Mouse (Mus musculus): ENCODE data around the gene Numb.
A peak's percentile ranks its signal among the peaks of the same experiment; 100 is the strongest.

The Numb gene

DNA sequence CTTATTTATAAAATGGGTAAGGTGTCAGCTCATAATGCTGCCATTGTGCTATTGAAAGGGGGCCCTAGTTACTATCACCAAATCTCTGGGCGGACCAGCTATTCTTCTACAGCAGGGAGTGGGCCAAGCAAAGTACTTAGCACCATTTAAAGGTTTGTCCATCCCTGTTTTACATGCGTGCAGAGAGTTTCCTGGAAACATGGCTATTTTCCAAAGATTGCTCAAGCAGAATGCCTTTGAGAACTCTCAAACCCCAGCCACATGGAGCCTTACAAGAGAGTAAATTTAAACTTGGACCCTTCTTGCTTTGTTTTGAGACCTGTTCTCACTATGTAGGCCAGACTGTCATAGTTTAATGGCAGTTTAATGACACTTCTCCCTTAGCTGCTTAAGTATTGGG lies 4.3 kb upstream of the Numb start:
- Histone ChIP-seq H3K9me3 (ENCODE audit: low read length) (no peaks in the 10 kb centered on the region), H3K36me3 (ENCODE audit: insufficient read depth, low read length) (no peaks in the 10 kb centered on the region), H3K4me3 (replicated peaks; ENCODE audit: low read length) (no peak overlapping the region), H3K27me3 (ENCODE audit: insufficient read depth, low read length) (no peaks in the 10 kb centered on the region), H3K4me1 (replicated peaks; ENCODE audit: low read depth, low read length) (peaks cover 26% of the 10 kb centered on the region)
- TF ChIP-seq POU5F1 (IDR thresholded peaks at IDR 0.05; ENCODE audit: borderline replicate concordance, low read length) (no peak), NANOG (IDR thresholded peaks at IDR 0.05; ENCODE audit: borderline replicate concordance, low read length) (no peak), CTCF (conservative IDR thresholded peaks at IDR 0.05; ENCODE audit: low read length) (no peak)

DNA sequence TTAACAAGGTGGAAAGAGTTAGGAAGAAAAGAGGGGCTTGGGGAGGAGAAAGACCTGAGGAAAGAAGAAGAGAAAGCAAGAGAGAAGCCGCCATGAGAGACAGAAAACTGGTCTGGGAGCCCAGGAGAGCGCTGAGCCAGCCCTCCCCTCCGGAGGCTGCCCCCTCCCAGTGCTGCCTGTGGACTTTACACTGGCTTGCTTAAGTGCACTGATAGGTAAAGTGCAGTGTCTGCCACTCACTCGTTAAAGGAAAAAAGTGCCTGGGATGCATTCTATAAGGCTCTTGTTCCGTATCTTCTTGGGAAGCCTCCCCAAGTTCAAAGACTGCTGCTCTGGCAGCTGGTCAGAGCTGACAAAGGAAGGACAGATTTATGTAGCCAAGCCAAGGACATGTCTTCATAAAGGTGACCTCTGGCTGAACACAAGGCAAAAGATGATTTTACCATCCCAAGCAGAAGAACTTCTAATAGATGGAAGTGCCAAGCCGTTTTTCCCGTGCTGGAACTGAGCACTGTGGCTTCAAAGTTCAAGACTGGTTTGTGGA lies 3.5 kb upstream of the Numb start:
- no peaks in the 10 kb centered on the region for H3K27me3 ChIP-seq (ENCODE audit: insufficient read depth, low read length)
- H3K4me3 ChIP-seq (replicated peaks; ENCODE audit: low read length), result peak overlapping the region; percentile 27; the same call in 1 of the 2 replicates
- no peak for TF ChIP-seq CTCF (conservative IDR thresholded peaks at IDR 0.05; ENCODE audit: low read length)
- no peak for TF ChIP-seq NANOG (IDR thresholded peaks at IDR 0.05; ENCODE audit: borderline replicate concordance, low read length)
- TF ChIP-seq POU5F1 (IDR thresholded peaks at IDR 0.05; ENCODE audit: borderline replicate concordance, low read length), result no peak
- no peaks in the 10 kb centered on the region for H3K9me3 ChIP-seq (ENCODE audit: low read length)
- H3K4me1 ChIP-seq (replicated peaks; ENCODE audit: low read depth, low read length), result peaks cover 33% of the 10 kb centered on the region
- no peaks in the 10 kb centered on the region for H3K36me3 ChIP-seq (ENCODE audit: insufficient read depth, low read length)

DNA sequence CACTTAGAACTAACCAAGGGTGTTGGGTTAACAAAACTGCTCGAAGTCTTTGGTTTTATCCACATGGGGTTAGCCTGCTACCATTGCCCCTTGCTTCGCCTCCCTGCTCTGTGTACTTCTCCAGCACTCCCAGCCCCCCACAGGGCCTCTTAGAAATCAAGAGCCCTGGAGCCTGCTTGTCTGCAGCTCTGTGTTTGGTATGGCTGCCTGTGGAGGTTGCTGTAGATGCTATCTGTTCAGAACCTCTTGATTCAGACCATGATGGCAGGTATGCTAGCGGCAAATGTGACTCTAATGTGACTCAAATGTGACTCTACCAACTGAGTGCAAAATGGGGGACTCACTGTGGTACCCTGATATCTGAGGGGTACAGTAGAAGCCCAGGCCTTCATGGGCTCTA lies 2.6 kb upstream of the Numb start:
- Histone ChIP-seq H3K4me1 (replicated peaks; ENCODE audit: low read depth, low read length) (peaks cover 35% of the 10 kb centered on the region), H3K9me3 (ENCODE audit: low read length) (no peaks in the 10 kb centered on the region), H3K36me3 (ENCODE audit: insufficient read depth, low read length) (no peaks in the 10 kb centered on the region)

DNA sequence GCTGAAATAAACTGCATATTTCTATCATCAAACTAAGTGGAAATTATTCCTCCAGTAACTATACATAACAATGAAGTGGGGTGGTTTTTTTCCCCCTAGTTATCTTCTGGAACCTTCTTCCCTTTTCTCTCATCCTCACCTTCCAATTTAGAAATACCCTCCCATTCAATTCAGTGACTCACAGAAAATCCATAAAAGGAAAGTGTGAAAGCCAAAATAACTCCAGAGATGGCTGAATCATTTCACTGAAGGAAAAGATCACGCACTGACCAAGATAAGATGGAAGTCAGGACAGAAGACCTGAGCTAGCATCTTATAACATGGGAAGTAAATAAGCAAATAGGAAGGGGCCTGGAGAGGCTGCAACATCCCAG lies 1.7 kb upstream of the Numb start:
- TF ChIP-seq NANOG (IDR thresholded peaks at IDR 0.05; ENCODE audit: borderline replicate concordance, low read length) (no peak), POU5F1 (IDR thresholded peaks at IDR 0.05; ENCODE audit: borderline replicate concordance, low read length) (no peak), CTCF (conservative IDR thresholded peaks at IDR 0.05; ENCODE audit: low read length) (no peak)
- Histone ChIP-seq H3K36me3 (ENCODE audit: insufficient read depth, low read length) (no peaks in the 10 kb centered on the region), H3K9me3 (ENCODE audit: low read length) (no peaks in the 10 kb centered on the region), H3K27me3 (ENCODE audit: insufficient read depth, low read length) (no peaks in the 10 kb centered on the region), H3K4me3 (replicated peaks; ENCODE audit: low read length) (no peak overlapping the region), H3K4me1 (replicated peaks; ENCODE audit: low read depth, low read length) (peaks cover 30% of the 10 kb centered on the region)

More for the DNA sequence above, 2.6 kb upstream of the Numb start:
- TF ChIP-seq CTCF (conservative IDR thresholded peaks at IDR 0.05; ENCODE audit: low read length), result no peak
- no peak for TF ChIP-seq NANOG (IDR thresholded peaks at IDR 0.05; ENCODE audit: borderline replicate concordance, low read length)
- TF ChIP-seq POU5F1 (IDR thresholded peaks at IDR 0.05; ENCODE audit: borderline replicate concordance, low read length), result no peak
- H3K4me3 ChIP-seq (replicated peaks; ENCODE audit: low read length), result no peak overlapping the region
- H3K27me3 ChIP-seq (ENCODE audit: insufficient read depth, low read length), result no peaks in the 10 kb centered on the region

DNA sequence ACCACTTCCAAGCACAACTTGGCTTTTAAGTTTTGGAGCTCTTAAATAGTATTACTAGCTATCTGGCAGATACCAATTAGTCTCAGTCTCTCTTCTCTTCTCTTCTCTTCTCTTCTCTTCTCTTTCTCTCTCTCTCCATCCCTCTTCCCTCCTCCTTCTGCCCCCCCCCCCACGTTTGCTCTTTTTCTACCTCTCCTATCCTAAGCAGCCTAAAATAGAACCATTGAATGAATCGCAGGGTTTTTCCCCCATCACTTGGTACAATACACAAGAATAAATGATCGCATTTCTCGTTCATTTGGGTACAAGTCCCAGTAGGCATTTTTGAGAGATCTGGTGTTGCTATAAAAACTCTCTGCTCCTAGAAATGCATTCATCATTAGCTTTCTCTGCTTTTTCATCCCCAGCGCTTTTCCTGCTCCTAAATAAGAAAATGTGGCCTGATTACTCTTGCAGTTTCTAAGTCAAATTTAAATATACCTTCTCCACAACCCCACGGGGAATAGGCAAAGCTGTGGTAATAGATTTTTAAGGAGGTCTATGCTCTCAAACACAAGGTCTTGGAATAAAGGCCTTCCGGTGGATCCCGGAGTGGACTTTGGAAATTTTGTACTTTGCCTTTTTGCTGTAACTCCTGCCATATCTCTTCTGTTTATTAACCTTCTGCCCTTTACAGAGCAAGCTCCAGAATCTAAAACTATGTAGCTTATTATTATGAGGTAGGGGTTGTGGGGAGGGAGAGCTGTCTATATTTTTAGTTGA lies 1.2 kb upstream of the Numb start:
- no peaks in the 10 kb centered on the region for H3K9me3 ChIP-seq (ENCODE audit: low read length)
- no peak for TF ChIP-seq POU5F1 (IDR thresholded peaks at IDR 0.05; ENCODE audit: borderline replicate concordance, low read length)
- TF ChIP-seq CTCF (conservative IDR thresholded peaks at IDR 0.05; ENCODE audit: low read length), result no peak
- H3K36me3 ChIP-seq (ENCODE audit: insufficient read depth, low read length), result no peaks in the 10 kb centered on the region
- H3K4me3 ChIP-seq (replicated peaks; ENCODE audit: low read length), result peak overlapping the region; percentile 98
- no peaks in the 10 kb centered on the region for H3K27me3 ChIP-seq (ENCODE audit: insufficient read depth, low read length)
- H3K4me1 ChIP-seq (replicated peaks; ENCODE audit: low read depth, low read length), result peaks cover 30% of the 10 kb centered on the region

DNA sequence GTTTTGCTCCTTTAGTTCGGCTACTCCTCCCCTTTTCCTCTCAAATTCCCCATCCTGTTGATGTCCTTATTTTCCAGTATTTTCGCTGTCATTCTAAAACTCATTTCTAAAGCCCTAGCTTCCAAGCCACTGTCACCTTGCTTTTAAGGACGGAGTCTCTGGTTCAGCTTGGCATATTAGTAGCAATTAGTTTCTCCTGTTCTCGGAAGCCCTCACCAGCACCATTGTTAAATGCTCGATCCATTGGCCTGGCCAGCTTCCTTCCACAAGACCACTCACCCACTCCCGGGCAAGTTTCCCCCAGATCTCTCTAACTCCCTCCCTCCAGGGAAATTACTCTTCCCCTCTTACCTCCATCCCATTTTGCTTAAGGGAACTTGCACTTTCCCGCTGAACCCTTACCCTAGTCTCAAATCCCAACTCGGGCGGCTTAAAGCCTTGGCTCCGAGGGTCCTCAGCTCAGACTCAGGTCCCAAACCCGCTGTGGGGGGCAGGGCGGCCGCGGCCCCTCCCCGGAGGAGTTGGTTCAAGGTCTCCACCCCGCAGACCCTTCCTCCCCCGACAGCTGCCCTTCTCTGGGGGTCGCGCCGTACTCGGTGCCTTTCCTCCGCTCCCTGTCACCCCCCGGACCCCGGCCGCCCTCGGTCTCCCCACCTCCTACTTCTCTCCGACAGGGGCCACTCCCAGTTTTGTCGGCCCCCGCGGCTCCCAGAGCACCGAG lies 853 bp downstream of the Numb start:
- H3K27me3 ChIP-seq (ENCODE audit: insufficient read depth, low read length), result no peaks in the 10 kb centered on the region
- no peaks in the 10 kb centered on the region for H3K9me3 ChIP-seq (ENCODE audit: low read length)
- peaks cover 30% of the 10 kb centered on the region for H3K4me1 ChIP-seq (replicated peaks; ENCODE audit: low read depth, low read length)
- peaks cover 4% of the 10 kb centered on the region; the same call in 1 of the 2 replicates for H3K36me3 ChIP-seq (ENCODE audit: insufficient read depth, low read length)
- TF ChIP-seq NANOG (IDR thresholded peaks at IDR 0.05; ENCODE audit: borderline replicate concordance, low read length) (no peak), POU5F1 (IDR thresholded peaks at IDR 0.05; ENCODE audit: borderline replicate concordance, low read length) (no peak), CTCF (conservative IDR thresholded peaks at IDR 0.05; ENCODE audit: low read length) (no peak)
- peak overlapping the region; percentile 98 for H3K4me3 ChIP-seq (replicated peaks; ENCODE audit: low read length)

DNA sequence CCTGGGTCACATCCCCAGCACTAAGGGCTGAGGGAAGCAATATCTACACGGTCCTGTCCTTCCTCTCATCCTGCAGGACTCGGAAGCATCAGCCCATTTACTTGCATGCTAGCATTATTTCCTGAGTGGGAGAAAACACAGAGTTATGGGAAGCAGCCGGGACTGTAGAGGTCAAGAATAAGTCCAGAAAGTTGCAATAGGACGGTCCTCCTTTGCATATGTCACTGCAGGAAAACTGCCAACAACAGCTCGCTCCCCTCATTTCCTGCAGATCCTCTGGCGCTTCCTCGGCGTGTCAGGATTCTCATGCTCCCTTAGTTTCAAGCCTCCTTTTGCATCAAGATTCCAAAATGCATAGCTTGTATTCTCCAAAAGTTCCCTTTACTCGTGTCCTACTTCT lies 4.8 kb downstream of the Numb start:
- no peak for TF ChIP-seq CTCF (conservative IDR thresholded peaks at IDR 0.05; ENCODE audit: low read length)
- no peak for TF ChIP-seq NANOG (IDR thresholded peaks at IDR 0.05; ENCODE audit: borderline replicate concordance, low read length)
- TF ChIP-seq POU5F1 (IDR thresholded peaks at IDR 0.05; ENCODE audit: borderline replicate concordance, low read length), result no peak
- Histone ChIP-seq H3K9me3 (ENCODE audit: low read length) (no peaks in the 10 kb centered on the region), H3K4me3 (replicated peaks; ENCODE audit: low read length) (no peak overlapping the region), H3K4me1 (replicated peaks; ENCODE audit: low read depth, low read length) (peaks cover 12% of the 10 kb centered on the region), H3K27me3 (ENCODE audit: insufficient read depth, low read length) (no peaks in the 10 kb centered on the region), H3K36me3 (ENCODE audit: insufficient read depth, low read length) (peaks cover 4% of the 10 kb centered on the region; the same call in 1 of the 2 replicates)

DNA sequence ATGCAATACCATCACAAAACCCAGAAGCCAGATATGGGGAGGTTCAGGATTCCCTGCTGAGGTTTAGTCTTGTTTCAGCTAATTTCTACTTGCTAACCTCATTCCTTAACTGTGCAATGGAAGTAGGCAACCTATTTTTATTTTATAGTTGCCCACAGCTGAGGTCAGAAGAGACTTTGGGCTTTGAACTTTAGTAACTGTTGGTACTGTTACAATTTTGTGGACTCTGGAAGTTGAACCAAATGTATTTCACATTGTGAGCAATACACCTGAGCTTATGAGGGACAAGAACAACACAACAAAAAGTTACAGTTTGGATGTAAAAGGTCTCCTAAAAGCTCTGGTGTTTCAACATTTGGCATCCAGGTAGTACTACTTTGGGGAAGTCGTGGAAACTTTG lies 6.9 kb downstream of the Numb start:
- H3K27me3 ChIP-seq (ENCODE audit: insufficient read depth, low read length), result no peaks in the 10 kb centered on the region
- H3K36me3 ChIP-seq (ENCODE audit: insufficient read depth, low read length), result peaks cover 4% of the 10 kb centered on the region; the same call in 1 of the 2 replicates
- no peak overlapping the region for H3K4me3 ChIP-seq (replicated peaks; ENCODE audit: low read length)
- H3K9me3 ChIP-seq (ENCODE audit: low read length), result no peaks in the 10 kb centered on the region
- TF ChIP-seq CTCF (conservative IDR thresholded peaks at IDR 0.05; ENCODE audit: low read length), result no peak
- TF ChIP-seq POU5F1 (IDR thresholded peaks at IDR 0.05; ENCODE audit: borderline replicate concordance, low read length), result no peak
- TF ChIP-seq NANOG (IDR thresholded peaks at IDR 0.05; ENCODE audit: borderline replicate concordance, low read length), result no peak
- H3K4me1 ChIP-seq (replicated peaks; ENCODE audit: low read depth, low read length), result peaks cover 3% of the 10 kb centered on the region; the same call in 1 of the 2 replicates

All from E14TG2a.4 (cell line).